Mouse (Mus musculus) hematopoietic stem cell, adult 5-6 weeks (primary cell): ENCODE results near the gene Zscan4b. TPM values are rescaled to one million over a fixed set of nuclear protein-coding genes. Genes with fewer than 3 reads are reported as not detected.
"Not testable (repeated sequence)": the region's sequence is repeated elsewhere in the genome, so short reads cannot be mapped to it uniquely, and the experiment has no call there.

Source experiments
- ATAC-seq, 2 experiments: fragments of 125-278 bp in 1 of 2; replicated peaks in 1 of 2; 2 replicates each; pipeline ENCODE4 v1.8.0; 2016 to 2017; ENCODE audit warnings: inconsistent platforms in 2 of 2, mild to moderate bottlenecking in 2 of 2, moderate number of reproducible peaks in 2 of 2, low read depth in 1 of 2, moderate TSS enrichment in 1 of 2; ENCODE audit not compliant: low FRiP score in 2 of 2, poor library complexity in 2 of 2, severe bottlenecking in 2 of 2, insufficient read depth in 1 of 2, low TSS enrichment in 1 of 2
- total RNA-seq: library from RNA; stranded (forward); fragments of 172-1452, 232-1000 nt; gene quantifications from 2 replicates; pipeline ENCODE4 v1.2.3, GENCODE M21; 2017

Zscan4b gene
- not detected in 2 replicates for total RNA-seq

GRCm38 (mm10) chr7:10904950-10905349, at the start of gene Zscan4b:
TSS of gene Zscan4b (minus strand) at chr7:10905050.
- not testable (repeated sequence) for ATAC-seq

Other genes with a start within 250 kb of the Zscan4b start
- not detected in 2 replicates for gene Nlrp4b, start 217.3 kb downstream of the Zscan4b start, total RNA-seq
- gene Vmn1r71, start 150.7 kb downstream of the Zscan4b start, total RNA-seq: not detected in 2 replicates
- gene Zscan4c, start 100.7 kb upstream of the Zscan4b start, total RNA-seq: not detected in 2 replicates
- gene Zscan4-ps1, start 164.6 kb upstream of the Zscan4b start, total RNA-seq: not detected in 2 replicates